Mouse (Mus musculus) olfactory bulb, adult 2 months (tissue): ENCODE results near the gene Ppp2r2c.

Source experiments
- CTCF ChIP-seq: fragments of 200-500 bp; IDR thresholded peaks from 2 replicates; pipeline ENCODE4 v1.5.1; 2012; ENCODE audit warnings: low read depth, mild to moderate bottlenecking, low read length, moderate library complexity; ENCODE audit not compliant: insufficient read depth
- POLR2A ChIP-seq: fragments of 200-500 bp; IDR thresholded peaks from 2 replicates; pipeline ENCODE4 v1.6.1; 2012; ENCODE audit warnings: mild to moderate bottlenecking, low read depth, low read length, moderate library complexity; ENCODE audit not compliant: insufficient read depth

- no peak for TF ChIP-seq CTCF
- no peak for TF ChIP-seq POLR2A
These were observed 109.5 kb downstream of the Ppp2r2c start for GRCm38 (mm10) chr5:36977809-36978208.
